Mouse (Mus musculus) G1E (cell line): ENCODE data around the gene Ddx20.

ENCODE experiments used
- CTCF ChIP-seq: IDR thresholded peaks from 2 replicates; pipeline ENCODE4 v1.5.1; 2012; ENCODE audit warnings: low read depth, low read length, inconsistent platforms, mixed read lengths
- GATA1 ChIP-seq: IDR thresholded peaks from 2 replicates; pipeline ENCODE4 v1.6.1; 2012; ENCODE audit warnings: borderline replicate concordance, low read length, inconsistent platforms, mixed read lengths
- POLR2AphosphoS5 ChIP-seq: IDR thresholded peaks from 2 replicates; pipeline ENCODE4 v1.6.1; 2012; ENCODE audit warnings: low read depth, low read length, inconsistent platforms; ENCODE audit not compliant: insufficient replicate concordance
- TAL1 ChIP-seq: conservative IDR thresholded peaks from 2 replicates; pipeline ENCODE4 v1.6.1; 2012; ENCODE audit warnings: low read depth, low read length, inconsistent platforms, mixed read lengths

DNA sequence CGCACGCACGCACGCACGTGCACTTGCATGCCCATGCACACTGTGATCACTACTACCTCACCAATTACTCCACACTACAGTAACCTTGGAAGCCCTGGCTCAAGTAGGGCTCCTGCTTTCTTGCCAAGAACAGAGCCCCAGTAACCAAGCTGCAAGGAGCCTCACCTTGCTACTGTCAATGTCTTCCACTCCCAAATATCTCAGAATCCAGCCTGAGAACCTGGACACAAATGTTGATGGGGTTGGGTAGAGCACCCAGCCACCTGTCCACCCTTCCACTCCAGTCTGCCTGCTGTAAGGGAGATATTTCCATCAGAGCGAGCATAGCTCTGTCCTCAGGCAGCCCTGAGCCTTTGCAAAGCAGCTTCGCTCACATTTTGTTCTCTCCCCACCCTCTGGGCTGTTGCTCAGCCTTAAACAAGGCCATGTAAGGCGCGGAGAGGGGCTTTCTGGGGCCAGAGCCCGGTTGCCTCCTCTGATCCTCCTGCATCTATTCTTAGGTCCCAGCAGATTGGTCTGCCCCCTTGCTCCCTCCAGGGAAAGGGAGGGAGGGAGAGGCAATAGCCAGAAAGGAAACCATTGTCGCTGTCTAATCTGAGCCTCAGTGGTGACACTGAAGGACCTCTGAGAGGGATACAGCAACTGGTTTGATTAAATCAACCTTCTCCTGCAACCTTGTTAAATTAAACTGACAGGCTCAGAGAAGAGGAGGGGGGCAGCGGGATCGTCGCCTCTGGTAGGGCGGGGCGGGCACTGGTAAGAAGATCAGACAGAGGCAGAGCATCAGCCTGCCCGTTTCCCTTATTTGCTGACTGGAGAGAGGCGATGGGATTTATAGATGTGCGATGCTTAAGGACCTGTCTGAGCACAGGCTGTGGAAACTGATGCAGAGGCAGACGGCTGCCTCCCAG is 8.4 kb upstream of the Ddx20 start:
- TF ChIP-seq GATA1: no peak
- no peak for TF ChIP-seq CTCF
- no peak for TF ChIP-seq TAL1
- TF ChIP-seq POLR2AphosphoS5: no peak
